Mouse (Mus musculus): ENCODE results near the gene Dlg2.

- TF ChIP-seq POLR2A (IDR thresholded peaks at IDR 0.05; ENCODE audit: borderline replicate concordance, insufficient read depth, low read length) (no peak), CTCF (IDR thresholded peaks at IDR 0.05; ENCODE audit: borderline replicate concordance, insufficient read depth, low read depth, low read length) (no peak)
These were observed 1548.5 kb downstream of the Dlg2 start for GRCm38 (mm10) chr7:92024928-92025327.
